Mouse (Mus musculus) neural tube, embryonic 13.5 days (tissue): ENCODE data around the gene Cops9. TPM values are rescaled to one million over a fixed set of nuclear protein-coding genes. Genes with fewer than 3 reads are reported as not detected.

ENCODE experiments used
- ATAC-seq: fragments of 200-750 bp; cut with Nextera tagmentation; 2 replicates; pipeline ENCODE4 v1.8.0; 2017; ENCODE audit warnings: low read depth, mild to moderate bottlenecking, moderate TSS enrichment, moderate library complexity
- H3K27ac ChIP-seq: fragments of 300-500 bp; sonication (generic); replicated peaks from 2 replicates; pipeline ENCODE4 v1.5.1; 2015; ENCODE audit warnings: moderate library complexity, mild to moderate bottlenecking, inconsistent platforms
- H3K27me3 ChIP-seq: fragments of 300-500 bp; sonication (generic); 2 replicates; pipeline ENCODE4 v1.6.1; 2015; ENCODE audit warnings: mild to moderate bottlenecking, inconsistent platforms
- H3K36me3 ChIP-seq: fragments of 300-500 bp; sonication (generic); 2 replicates; pipeline ENCODE4 v1.6.1; 2015; ENCODE audit warnings: mild to moderate bottlenecking, inconsistent platforms
- H3K4me1 ChIP-seq: fragments of 300-500 bp; sonication (generic); replicated peaks from 2 replicates; pipeline ENCODE4 v1.6.1; 2015; ENCODE audit warnings: inconsistent platforms
- H3K4me2 ChIP-seq: fragments of 300-500 bp; sonication (generic); 2 replicates; pipeline ENCODE4 v1.6.1; 2015; ENCODE audit warnings: inconsistent platforms, mild to moderate bottlenecking, moderate library complexity
- H3K4me3 ChIP-seq: fragments of 300-500 bp; sonication (generic); 2 replicates; pipeline ENCODE4 v1.5.1; 2015; ENCODE audit warnings: mild to moderate bottlenecking, inconsistent platforms
- H3K9ac ChIP-seq: fragments of 300-500 bp; sonication (generic); 2 replicates; pipeline ENCODE4 v1.6.1; 2015; ENCODE audit warnings: moderate library complexity, mild to moderate bottlenecking, inconsistent platforms
- H3K9me3 ChIP-seq: fragments of 300-500 bp; sonication (generic); 2 replicates; pipeline ENCODE4 v1.6.1; 2016; ENCODE audit warnings: inconsistent platforms
- WGBS: fragments of 180-500 bp; shearing (Covaris S2); methylation state at CpG from one replicate; pipeline ENCODE4 v1.1.7; 2015; 5-methylcytosine and 5-hydroxymethylcytosine counted together
- polyA plus RNA-seq: library from polyadenylated mRNA; unstranded; fragments of >200 nt; fragmentation: Nextera tagmentation; extraction: Ambion mirVana; gene quantifications from 2 replicates; pipeline ENCODE4 v1.2.1, GENCODE M21; 2015

The Cops9 gene
- 520 and 589 TPM in 2 replicates for polyA plus RNA-seq

- peak within 1 kb of the TSS; percentile 78 for H3K4me3 ChIP-seq
- WGBS: 2% methylated on average over 50 of the region's 50 CpGs
- no peaks in the 10 kb centered on the region; the same call in none of the 2 replicates for H3K27me3 ChIP-seq
- H3K27ac ChIP-seq: peak within 1 kb of the TSS; percentile 82
- peak within 1 kb of the TSS; percentile 92 for H3K9ac ChIP-seq
- peak within 1 kb of the TSS; percentile 80 for H3K4me2 ChIP-seq
- peaks cover 30% of the 10 kb centered on the region for H3K36me3 ChIP-seq
- H3K4me1 ChIP-seq: peaks cover 24% of the 10 kb centered on the region
- ATAC-seq: peak; percentile 96
- no peaks in the 10 kb centered on the region for H3K9me3 ChIP-seq
Measured at GRCm38 (mm10) chr1:92641514-92642272, at the start of gene Cops9. Gene Cops9 (minus strand): TSS chr1:92641985.

GRCm38 (mm10) chr1:92691166-92691844 is 49.5 kb upstream of the Cops9 start:
- Histone ChIP-seq H3K27ac (no peak overlapping the region), H3K4me3 (no peak overlapping the region), H3K4me2 (no peak overlapping the region), H3K27me3 (peaks cover under 1% of the 10 kb centered on the region), H3K9ac (no peak overlapping the region), H3K9me3 (no peaks in the 10 kb centered on the region), H3K36me3 (no peaks in the 10 kb centered on the region), H3K4me1 (peaks cover 12% of the 10 kb centered on the region)
- no peak for ATAC-seq
- WGBS: 82% methylated on average over 3 of the region's 3 CpGs

DNA sequence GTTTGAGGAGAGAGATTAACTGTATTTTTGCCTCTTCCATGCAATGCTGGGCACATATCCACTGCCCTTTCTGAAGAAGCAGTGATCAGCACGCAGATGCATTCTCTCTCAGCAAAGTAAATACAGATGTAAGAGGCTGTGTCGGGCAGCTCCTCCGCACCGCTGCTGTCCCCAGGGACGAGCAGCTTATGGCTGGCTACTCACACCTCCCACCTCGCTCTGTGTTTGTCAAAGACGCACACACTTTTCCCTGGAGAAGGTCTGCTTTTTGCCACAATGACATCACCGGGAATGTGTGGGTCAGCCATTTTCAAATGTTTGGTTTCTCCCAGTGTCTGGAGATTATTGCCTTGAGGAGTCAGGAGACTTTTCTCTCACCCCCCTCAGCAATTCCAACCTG is 45.2 kb upstream of the Cops9 start:
- WGBS: 40% methylated on average over 8 of the region's 8 CpGs
- Histone ChIP-seq H3K36me3 (no peaks in the 10 kb centered on the region), H3K4me2 (no peak overlapping the region), H3K4me3 (no peak overlapping the region), H3K9me3 (no peaks in the 10 kb centered on the region), H3K4me1 (peaks cover 15% of the 10 kb centered on the region), H3K27me3 (peaks cover 3% of the 10 kb centered on the region), H3K27ac (no peak overlapping the region; the same call in 1 of the 2 replicates), H3K9ac (no peak overlapping the region)
- no peak for ATAC-seq

DNA sequence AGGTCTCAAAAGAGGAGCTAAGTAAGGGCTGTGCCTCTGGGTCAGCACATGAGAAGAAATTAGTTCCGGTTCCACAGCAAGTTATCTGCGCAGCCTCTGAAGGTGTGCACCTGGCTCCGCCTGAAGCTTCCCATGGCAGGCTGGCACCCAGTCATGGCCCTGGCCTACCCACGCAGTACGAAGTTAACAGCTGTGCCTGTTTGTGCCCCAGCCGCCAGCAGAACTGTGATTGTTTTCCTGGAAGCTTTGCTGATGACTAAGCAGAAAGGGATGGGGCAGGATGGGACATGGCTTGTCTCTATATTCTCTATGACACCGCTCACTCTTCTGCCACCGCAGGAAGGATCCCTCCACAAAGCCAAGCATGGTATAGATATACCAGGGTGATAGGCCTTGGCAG is 41.4 kb upstream of the Cops9 start:
- Histone ChIP-seq H3K9me3 (no peaks in the 10 kb centered on the region), H3K36me3 (no peaks in the 10 kb centered on the region), H3K9ac (no peak overlapping the region), H3K27me3 (peaks cover 9% of the 10 kb centered on the region; the same call in 1 of the 2 replicates), H3K4me3 (no peak overlapping the region), H3K4me1 (peaks cover 34% of the 10 kb centered on the region), H3K4me2 (no peak overlapping the region), H3K27ac (no peak overlapping the region)
- 91% methylated on average over 8 of the region's 8 CpGs for WGBS
- ATAC-seq: no peak

- Histone ChIP-seq H3K9me3 (no peaks in the 10 kb centered on the region), H3K4me1 (peaks cover 19% of the 10 kb centered on the region), H3K27me3 (peaks cover 18% of the 10 kb centered on the region; the same call in 1 of the 2 replicates), H3K9ac (no peak overlapping the region), H3K4me3 (no peak overlapping the region), H3K27ac (no peak overlapping the region), H3K36me3 (no peaks in the 10 kb centered on the region), H3K4me2 (0 out of 2 replicates have a peak overlapping the region, but pooled peaks have one; percentile 0)
- ATAC-seq: peak; percentile 81
- WGBS: 14% methylated on average over 16 of the region's 16 CpGs
Measured at GRCm38 (mm10) chr1:92680668-92681603, 39.2 kb upstream of the Cops9 start.

- ATAC-seq: no peak
- no peaks in the 10 kb centered on the region for H3K36me3 ChIP-seq
- no peak overlapping the region for H3K4me3 ChIP-seq
- 89% methylated on average over 5 of the region's 5 CpGs for WGBS
- no peaks in the 10 kb centered on the region for H3K9me3 ChIP-seq
- H3K4me1 ChIP-seq: peaks cover 19% of the 10 kb centered on the region
- H3K4me2 ChIP-seq: no peak overlapping the region
- H3K9ac ChIP-seq: no peak overlapping the region
- peaks cover 21% of the 10 kb centered on the region for H3K27me3 ChIP-seq
- H3K27ac ChIP-seq: no peak overlapping the region
Measured at GRCm38 (mm10) chr1:92678757-92679156, 37.0 kb upstream of the Cops9 start.

DNA sequence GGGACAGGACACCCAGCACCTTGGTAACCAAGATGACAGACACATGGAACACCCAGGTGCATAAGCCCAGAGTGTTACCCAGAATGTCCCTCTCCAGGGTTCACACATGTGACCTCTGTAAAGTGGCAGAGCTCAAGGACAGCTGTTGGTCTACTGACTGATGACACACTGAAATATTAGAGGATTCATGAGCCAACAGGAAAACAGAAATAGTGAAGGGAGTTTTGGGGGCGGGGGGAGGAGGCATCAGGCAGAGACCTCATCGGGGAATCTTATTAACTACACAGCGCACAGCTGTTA is 34.8 kb upstream of the Cops9 start:
- WGBS: 72% methylated on average over 3 of the region's 3 CpGs
- Histone ChIP-seq H3K27ac (no peak overlapping the region), H3K9me3 (no peaks in the 10 kb centered on the region), H3K4me1 (peaks cover 19% of the 10 kb centered on the region), H3K27me3 (peaks cover 27% of the 10 kb centered on the region), H3K4me3 (no peak overlapping the region), H3K36me3 (no peaks in the 10 kb centered on the region), H3K4me2 (no peak overlapping the region), H3K9ac (no peak overlapping the region)
- ATAC-seq: no peak

GRCm38 (mm10) chr1:92675932-92676675 is 34.3 kb upstream of the Cops9 start:
- no peak overlapping the region for H3K4me3 ChIP-seq
- ATAC-seq: no peak
- H3K4me1 ChIP-seq: peaks cover 16% of the 10 kb centered on the region

GRCm38 (mm10) chr1:92673258-92673782 is 31.5 kb upstream of the Cops9 start:
- Histone ChIP-seq H3K9ac (no peak overlapping the region), H3K27ac (no peak overlapping the region), H3K4me1 (no peaks in the 10 kb centered on the region; the same call in 1 of the 2 replicates), H3K9me3 (no peaks in the 10 kb centered on the region), H3K4me2 (no peak overlapping the region), H3K4me3 (no peak overlapping the region), H3K27me3 (peaks cover 22% of the 10 kb centered on the region), H3K36me3 (no peaks in the 10 kb centered on the region)
- 77% methylated on average over 5 of the region's 5 CpGs for WGBS
- no peak for ATAC-seq

More at GRCm38 (mm10) chr1:92675932-92676675, 34.3 kb upstream of the Cops9 start:
- 82% methylated on average over 10 of the region's 10 CpGs for WGBS
- Histone ChIP-seq H3K9ac (no peak overlapping the region), H3K27me3 (peaks cover 27% of the 10 kb centered on the region), H3K27ac (no peak overlapping the region), H3K4me2 (no peak overlapping the region), H3K9me3 (no peaks in the 10 kb centered on the region), H3K36me3 (no peaks in the 10 kb centered on the region)

- H3K27me3 ChIP-seq: peaks cover 9% of the 10 kb centered on the region
- ATAC-seq: no peak
Measured at GRCm38 (mm10) chr1:92671326-92671725, 29.5 kb upstream of the Cops9 start.

DNA sequence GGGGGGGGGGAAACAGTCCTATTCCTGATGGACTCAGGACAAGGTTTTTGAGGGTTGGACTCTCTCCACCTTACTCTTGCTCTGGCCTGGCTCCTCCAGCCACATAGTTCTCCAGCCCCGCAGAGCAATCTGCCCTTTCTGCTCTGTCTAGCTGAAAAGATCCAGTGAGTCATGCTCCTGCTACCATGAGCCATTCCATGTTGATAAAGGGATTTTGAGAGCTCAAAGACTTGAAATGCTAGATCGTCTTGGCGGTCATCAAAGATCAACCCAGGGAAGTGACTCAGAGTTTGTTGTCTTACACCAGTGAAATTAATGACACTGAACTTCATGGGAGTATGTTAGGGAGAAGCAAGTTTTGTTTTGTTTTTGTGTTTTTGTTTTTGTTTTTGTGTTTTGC is 27.6 kb upstream of the Cops9 start:
- WGBS: 98% methylated on average over 3 of the region's 3 CpGs
- peaks cover 6% of the 10 kb centered on the region; the same call in 1 of the 2 replicates for H3K27me3 ChIP-seq
- no peak for ATAC-seq
- no peak overlapping the region for H3K4me2 ChIP-seq
- no peak overlapping the region for H3K4me3 ChIP-seq
- no peaks in the 10 kb centered on the region for H3K9me3 ChIP-seq
- no peak overlapping the region for H3K9ac ChIP-seq
- H3K27ac ChIP-seq: no peak overlapping the region
- H3K4me1 ChIP-seq: no peaks in the 10 kb centered on the region
- H3K36me3 ChIP-seq: no peaks in the 10 kb centered on the region

More at GRCm38 (mm10) chr1:92671326-92671725, 29.5 kb upstream of the Cops9 start:
- whole genome bisulfite sequencing: 87% methylated on average over 4 of the region's 4 CpGs
- no peaks in the 10 kb centered on the region for H3K36me3 ChIP-seq
- H3K4me1 ChIP-seq: no peaks in the 10 kb centered on the region; the same call in 1 of the 2 replicates
- no peak overlapping the region for H3K9ac ChIP-seq
- H3K4me3 ChIP-seq: no peak overlapping the region
- H3K27ac ChIP-seq: no peak overlapping the region
- H3K9me3 ChIP-seq: no peaks in the 10 kb centered on the region
- H3K4me2 ChIP-seq: no peak overlapping the region
